Comparison of ENCODE assay signal across 9 mouse cellular contexts in genomic region chr6:38326596-38326995, GRCm38 (mm10). TPM values are rescaled to one million over a fixed set of nuclear protein-coding genes. Genes with fewer than 3 reads are reported as not detected.
A peak's percentile ranks its signal among the peaks of the same experiment; 100 is the strongest.
DNase-seq lines count a peak whose midpoint lies in the region; ATAC-seq and TF ChIP-seq lines count a peak whose summit lies in the region.
"Had no signal": no experiment of that assay in that cellular context is flagged by ENCODE, and none has a peak within 500 bp of the region (broad histone marks: within the 10 kb centered on the region; RNA-seq: fewer than 3 reads in every experiment).

No protein-coding gene starts in this region.

- ATAC-seq in stomach, postnatal 0 days (ENCODE audit: low FRiP score, low TSS enrichment) = 0 out of 2 replicates have a peak, but pooled peaks have one; percentile 56

- in situ Hi-C loops in CH12.LX (cut with MboI; ENCODE audit: low pct_ligation_motif_present, low pct_unique_long_range_greater_than_20kb, low sequenced_read_pairs) = no loop called here

- intact Hi-C loops in gastrocnemius, postnatal 36 days (cut with DNase I) = no loop called here

- no peaks in the 10 kb centered on the region for H3K4me1 ChIP-seq in CH12.LX (ENCODE audit: control insufficient read depth in 1 of 2, insufficient read depth in 2 of 2)
- H3K4me1 ChIP-seq in stomach, postnatal 0 days (replicated peaks; ENCODE audit: control insufficient read depth, insufficient read depth) = no peaks in the 10 kb centered on the region
- H3K4me1 ChIP-seq: limb, embryonic 12.5 days had no signal

- dilution Hi-C loops in CH12.LX (cut with MboI; ENCODE audit: extremely low pct_ligation_motif_present, extremely low pct_unique_long_range_greater_than_20kb, low sequenced_read_pairs) = no loop called here

- TF ChIP-seq CTCF in CH12.LX (conservative IDR thresholded peaks at IDR 0.05 in 1 of 2, IDR thresholded peaks at IDR 0.05 in 1 of 2; ENCODE audit: low read depth in 2 of 2, low read length in 2 of 2) = peak; percentile 60 to 71
- TF ChIP-seq CTCF in stomach, postnatal 0 days (IDR thresholded peaks at IDR 0.05; ENCODE audit: low read depth) = peak; percentile 89

- peak; percentile 41 for DNase-seq in gastrocnemius, postnatal 10 days
- no peak for DNase-seq in gastrocnemius, postnatal 36 days
- no peak for DNase-seq in CH12.LX (ENCODE audit: extremely low read depth)
- DNase-seq in cerebellum, postnatal 14 days = peak; percentile 71 to 78
- peak; percentile 38 to 65 for DNase-seq in frontal cortex, postnatal 36 days (ENCODE audit: low spot score in 2 of 2)
- peak; percentile 26 to 46 for DNase-seq in layer of hippocampus, adult 8-10 months (ENCODE audit: low spot score in 2 of 2)
- DNase-seq in lung, postnatal 10 days = peak; percentile 43
- peak; percentile 67 for DNase-seq in stomach, postnatal 0 days (ENCODE audit: low spot score)

- no peak for TF ChIP-seq EP300 in CH12.LX (IDR thresholded peaks at IDR 0.05; ENCODE audit: low read length)
- no peak for TF ChIP-seq EP300 in stomach, postnatal 0 days (optimal IDR thresholded peaks at IDR 0.05)

- H3K27me3 ChIP-seq in CH12.LX (replicated peaks) = no peaks in the 10 kb centered on the region
- no peaks in the 10 kb centered on the region for H3K27me3 ChIP-seq in stomach, postnatal 0 days (ENCODE audit: control insufficient read depth, insufficient read depth, low read length)
- H3K27me3 ChIP-seq: limb, embryonic 12.5 days had no signal

- no peak for TF ChIP-seq POLR2A in CH12.LX (IDR thresholded peaks at IDR 0.05; ENCODE audit: low read depth, low read length)

- no peaks in the 10 kb centered on the region for H3K79me2 ChIP-seq in CH12.LX (replicated peaks; ENCODE audit: control insufficient read depth, extremely low read depth, insufficient read depth, poor library complexity, severe bottlenecking)

- peaks cover 76 to 81% of the 10 kb centered on the region in 2 experiments for H3K36me3 ChIP-seq in CH12.LX (replicated peaks in 1 of 2; ENCODE audit: control insufficient read depth in 1 of 2, insufficient read depth in 1 of 2, low read length in 1 of 2)
- peaks cover 3% of the 10 kb centered on the region; the same call in 1 of the 2 replicates for H3K36me3 ChIP-seq in stomach, postnatal 0 days (ENCODE audit: control insufficient read depth, insufficient read depth, low read length)
- H3K36me3 ChIP-seq: limb, embryonic 12.5 days had no signal

- H3K4me3 ChIP-seq in CH12.LX (replicated peaks in 1 of 3; ENCODE audit: low read depth in 2 of 3, low read length in 2 of 3, poor library complexity in 1 of 3) = no peak overlapping the region
- H3K4me3 ChIP-seq in stomach, postnatal 0 days (ENCODE audit: low read depth, low read length) = no peak overlapping the region
- H3K4me3 ChIP-seq: limb, embryonic 12.5 days had no signal

- H3K9me3 ChIP-seq in CH12.LX (replicated peaks; ENCODE audit: low read length) = peaks cover 10% of the 10 kb centered on the region
- no peaks in the 10 kb centered on the region for H3K9me3 ChIP-seq in stomach, postnatal 0 days (ENCODE audit: control insufficient read depth, low read length)
- H3K9me3 ChIP-seq: limb, embryonic 12.5 days had no signal

- no peak overlapping the region for H3K9ac ChIP-seq in CH12.LX (ENCODE audit: insufficient read depth, low read depth)
- no peak overlapping the region for H3K9ac ChIP-seq in stomach, postnatal 0 days (ENCODE audit: low read length)
- H3K9ac ChIP-seq: limb, embryonic 12.5 days had no signal

- H3K4me2 ChIP-seq in CH12.LX (ENCODE audit: insufficient read depth, low read depth, poor library complexity, severe bottlenecking) = no peak overlapping the region
- H3K4me2 ChIP-seq in stomach, postnatal 0 days (replicated peaks; ENCODE audit: low read depth) = no peak overlapping the region
- H3K4me2 ChIP-seq: limb, embryonic 12.5 days had no signal

- TF ChIP-seq RAD21 in CH12.LX (IDR thresholded peaks at IDR 0.05; ENCODE audit: low read depth, low read length) = peak; percentile 44

- WGBS in stomach, postnatal 0 days = 24% methylated on average over 4 of the region's 4 CpGs

- H3K27ac ChIP-seq in CH12.LX (ENCODE audit: insufficient read depth, low read depth) = no peak overlapping the region
- H3K27ac ChIP-seq in stomach, postnatal 0 days (replicated peaks) = no peak overlapping the region
- H3K27ac ChIP-seq: limb, embryonic 12.5 days had no signal

TF ChIP-seq in CH12.LX, 34 proteins besides CTCF, POLR2A, EP300 and RAD21:
- TF ChIP-seq SMC3 (IDR thresholded peaks at IDR 0.05; ENCODE audit: low read depth, low read length) (peak; percentile 49), UBTF (IDR thresholded peaks at IDR 0.05; ENCODE audit: low read depth, low read length) (no peak)

RNA-seq across cellular contexts. Expression of gene Zc3hav1l, which starts 27.5 kb away (rescaled TPM):
- total RNA-seq in gastrocnemius, postnatal 10 days (2021) = 1 to 10 TPM; 4.3 to 6.5 TPM
- under 1 TPM; 0.49 to 0.59 TPM for total RNA-seq in gastrocnemius, postnatal 36 days (2021)
- total RNA-seq in CH12.LX (2012; rRNA removed) (2.3 and 3.1 TPM in 2 replicates), CH12.LX (2014; rRNA removed) (2.8 and 2.9 TPM in 2 replicates)
- polyA plus RNA-seq in CH12.LX (2012; ENCODE audit: insufficient read length, low read depth) = 5.1 and 6.3 TPM in 2 replicates
- total RNA-seq in layer of hippocampus, adult 8-10 months (2022) = 1 to 10 TPM; 3.8 to 5.4 (median 4.7) TPM
- polyA plus RNA-seq in stomach, postnatal 0 days (2015; fragmentation: Nextera tagmentation; extraction: Ambion mirVana) = 2.1 and 2.3 TPM in 2 replicates

RNA-seq across cellular contexts. Expression of gene Zc3hav1, which starts 27.8 kb away (rescaled TPM):
- total RNA-seq in gastrocnemius, postnatal 10 days (2021) = 10 to 100 TPM in 1 of 2 experiments, 1 to 10 TPM in 1; 9.1 to 11.2 TPM
- 1 to 10 TPM; 5.7 to 6.9 TPM for total RNA-seq in gastrocnemius, postnatal 36 days (2021)
- total RNA-seq in CH12.LX (2012; rRNA removed) (67.2 and 68.7 TPM in 2 replicates), CH12.LX (2014; rRNA removed) (49.8 and 51.8 TPM in 2 replicates)
- polyA plus RNA-seq in CH12.LX (2012; ENCODE audit: insufficient read length, low read depth) = 50.1 and 58.1 TPM in 2 replicates
- total RNA-seq in layer of hippocampus, adult 8-10 months (2022) = 10 to 100 TPM in 2 of 4 experiments, 1 to 10 TPM in 2; 5.0 to 12.5 (median 7.5) TPM
- 12.7 and 12.9 TPM in 2 replicates for polyA plus RNA-seq in stomach, postnatal 0 days (2015; fragmentation: Nextera tagmentation; extraction: Ambion mirVana)

RNA-seq across cellular contexts. Expression of gene Ttc26, which starts 54.7 kb away (rescaled TPM):
- 1 to 10 TPM; 1.3 to 2.4 TPM for total RNA-seq in gastrocnemius, postnatal 10 days (2021)
- total RNA-seq in gastrocnemius, postnatal 36 days (2021) = under 1 TPM; 0.67 to 0.71 TPM
- total RNA-seq in CH12.LX (2012; rRNA removed) (1.4 and 1.7 TPM in 2 replicates), CH12.LX (2014; rRNA removed) (1.8 TPM in 2 replicates)
- 2.3 TPM in 2 replicates for polyA plus RNA-seq in CH12.LX (2012; ENCODE audit: insufficient read length, low read depth)
- total RNA-seq in layer of hippocampus, adult 8-10 months (2022) = 10 to 100 TPM; 11.5 to 14.4 (median 13.5) TPM
- polyA plus RNA-seq in stomach, postnatal 0 days (2015; fragmentation: Nextera tagmentation; extraction: Ambion mirVana) = 1.5 TPM in 2 replicates

Comparison
In these comparisons a context has a peak if more than half of its experiments do, and no peak if none do; other contexts are left out.
1. DNase-seq: peak in gastrocnemius, postnatal 10 days (single experiment), cerebellum, postnatal 14 days (2 of 2), frontal cortex, postnatal 36 days (2 of 2), layer of hippocampus, adult 8-10 months (2 of 2), lung, postnatal 10 days (single experiment) and stomach, postnatal 0 days (single experiment); none in gastrocnemius, postnatal 36 days (0 of 2) and CH12.LX (single experiment).